Mouse (Mus musculus) adrenal gland, adult 10 weeks (tissue): ENCODE results near the gene Iyd. TPM values are rescaled to one million over a fixed set of nuclear protein-coding genes. Genes with fewer than 3 reads are reported as not detected.

Experiments used
- polyA plus RNA-seq: library from polyadenylated mRNA; stranded (reverse); fragments of 350-450 nt; fragmentation: Illumina TruSeq; extraction: RNeasy Lipid Tissue Mini Kit (QIAGEN cat#74804); gene quantifications from one replicate; pipeline ENCODE4 v1.2.3, GENCODE M21; 2014; ENCODE audit warnings: low read depth, low replicate concordance

Gene Iyd
- polyA plus RNA-seq, result 0.76 TPM

DNA sequence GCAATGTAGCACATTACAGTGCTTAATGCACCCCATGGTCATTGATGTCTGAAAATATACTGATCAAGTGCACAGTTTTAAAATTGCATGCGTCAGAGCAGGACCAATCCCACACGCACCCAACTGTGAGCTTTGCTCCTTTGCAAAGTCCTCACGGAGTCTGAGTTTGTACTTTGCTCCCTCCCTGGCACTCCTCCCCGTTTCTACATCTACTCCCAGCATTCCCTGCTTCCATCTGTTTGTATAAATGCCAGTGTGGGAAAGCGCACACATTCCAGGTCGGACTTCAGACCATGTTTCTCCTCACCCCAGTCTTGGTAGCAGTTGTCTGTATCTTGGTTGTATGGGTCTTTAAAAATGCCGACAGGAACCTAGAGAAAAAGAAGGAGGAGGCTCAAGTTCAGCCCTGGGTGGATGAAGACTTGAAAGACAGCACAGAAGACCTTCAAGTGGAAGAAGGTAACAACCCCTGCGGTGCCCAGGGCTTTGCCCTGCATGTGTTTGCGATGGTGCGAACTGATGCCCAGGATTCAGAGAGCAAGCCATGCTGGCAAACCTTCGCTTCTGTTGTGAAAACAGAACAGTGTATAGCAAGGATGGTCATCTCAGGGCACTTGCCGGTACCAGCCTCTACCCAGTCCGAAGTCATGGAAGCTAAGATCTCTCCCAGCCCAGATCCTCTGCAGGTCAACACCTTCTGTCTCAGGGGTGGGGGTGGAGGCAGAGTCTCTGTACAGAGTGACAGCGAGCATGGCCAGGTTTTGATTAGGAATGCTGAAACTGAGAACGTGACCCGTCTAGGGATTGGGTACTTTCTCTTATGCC is at the start of gene Iyd:
Gene Iyd (plus strand): TSS at position 238 of the 825 bp plus-strand sequence.

Other genes with a start within 250 kb of the Iyd start
- 52.8 TPM for gene Ppp1r14c, start 174.2 kb upstream of the Iyd start, polyA plus RNA-seq
- 11.8 TPM for gene Plekhg1, start 200.1 kb downstream of the Iyd start, polyA plus RNA-seq